Mouse (Mus musculus): ENCODE measurements at regions not wholly inside any gene's neighbourhood (a gene's known extent, or its start where the extent isn't known, plus 50 kb on each side); places are given as distances from the start of the nearest gene placed in this dataset.

- DNase-seq (ENCODE audit: low read depth, low spot score) = no peak
- WGBS = 34% methylated on average over 3 of the region's 3 CpGs
These were observed 540.9 kb upstream of the Atp2b1 start for GRCm38 (mm10) chr10:98373314-98373713.

GRCm38 (mm10) chr10:98374684-98375083 lies 539.5 kb upstream of the Atp2b1 start:
- no peak for DNase-seq (ENCODE audit: low read depth, low spot score)

GRCm38 (mm10) chr10:98388543-98388942 lies 525.7 kb upstream of the Atp2b1 start:
- DNase-seq (ENCODE audit: low read depth, low spot score) = no peak

- 68% methylated on average over 1 of the region's 1 CpGs for WGBS
- no peak for DNase-seq (ENCODE audit: low read depth, low spot score)
These were observed 514.3 kb upstream of the Atp2b1 start for GRCm38 (mm10) chr10:98399864-98400263.

GRCm38 (mm10) chr10:98417807-98418743 lies 496.1 kb upstream of the Atp2b1 start:
- 64% methylated on average over 16 of the region's 17 CpGs for WGBS
- DNase-seq (ENCODE audit: low read depth, low spot score) = no peak

- WGBS = 87% methylated on average over 1 of the region's 1 CpGs
These were observed 489.8 kb upstream of the Atp2b1 start for GRCm38 (mm10) chr10:98424450-98424849.

GRCm38 (mm10) chr10:98434974-98435373 lies 479.2 kb upstream of the Atp2b1 start:
- WGBS = 93% methylated on average over 3 of the region's 3 CpGs
- no peak for DNase-seq (ENCODE audit: low read depth, low spot score)

More at GRCm38 (mm10) chr10:98424450-98424849, 489.8 kb upstream of the Atp2b1 start:
- no peak for DNase-seq (ENCODE audit: low read depth, low spot score)

- no peak for DNase-seq (ENCODE audit: low read depth, low spot score)
- 78% methylated on average over 2 of the region's 2 CpGs for WGBS
These were observed 452.7 kb upstream of the Atp2b1 start for GRCm38 (mm10) chr10:98461538-98461937.

- 69% methylated on average over 3 of the region's 3 CpGs for WGBS
- no peak for DNase-seq (ENCODE audit: low read depth, low spot score)
These were observed 439.6 kb upstream of the Atp2b1 start for GRCm38 (mm10) chr10:98474581-98474980.

- DNase-seq (ENCODE audit: low read depth, low spot score) = no peak
- 73% methylated on average over 20 of the region's 20 CpGs for WGBS
These were observed 428.2 kb upstream of the Atp2b1 start for GRCm38 (mm10) chr10:98485751-98486681.

GRCm38 (mm10) chr10:98494354-98494753 lies 419.9 kb upstream of the Atp2b1 start:
- 17% methylated on average over 8 of the region's 8 CpGs for WGBS
- DNase-seq (ENCODE audit: low read depth, low spot score) = peak; percentile 46

GRCm38 (mm10) chr10:98496254-98496653 lies 418.0 kb upstream of the Atp2b1 start:
- peak; percentile 32 for DNase-seq (ENCODE audit: low read depth, low spot score)
- 51% methylated on average over 4 of the region's 4 CpGs for WGBS

- DNase-seq (ENCODE audit: low read depth, low spot score) = no peak
- WGBS = 93% methylated on average over 4 of the region's 4 CpGs
These were observed 413.9 kb upstream of the Atp2b1 start for GRCm38 (mm10) chr10:98500315-98500714.

- 60% methylated on average over 5 of the region's 5 CpGs for WGBS
- DNase-seq (ENCODE audit: low read depth, low spot score) = no peak
These were observed 412.6 kb upstream of the Atp2b1 start for GRCm38 (mm10) chr10:98501566-98501965.

- DNase-seq (ENCODE audit: low read depth, low spot score) = no peak
- 32% methylated on average over 3 of the region's 3 CpGs for WGBS
These were observed 409.7 kb upstream of the Atp2b1 start for GRCm38 (mm10) chr10:98504524-98504923.

GRCm38 (mm10) chr10:98508515-98509143 lies 405.6 kb upstream of the Atp2b1 start:
- WGBS = 68% methylated on average over 5 of the region's 5 CpGs
- no peak for DNase-seq (ENCODE audit: low read depth, low spot score)

GRCm38 (mm10) chr10:98514836-98515235 lies 399.4 kb upstream of the Atp2b1 start:
- WGBS = 70% methylated on average over 1 of the region's 1 CpGs
- no peak for DNase-seq (ENCODE audit: low read depth, low spot score)

GRCm38 (mm10) chr10:98517609-98518008 lies 396.6 kb upstream of the Atp2b1 start:
- 85% methylated on average over 2 of the region's 2 CpGs for WGBS
- DNase-seq (ENCODE audit: low read depth, low spot score) = no peak

GRCm38 (mm10) chr10:98529565-98529964 lies 384.6 kb upstream of the Atp2b1 start:
- DNase-seq (ENCODE audit: low read depth, low spot score) = no peak
- WGBS = 82% methylated on average over 4 of the region's 4 CpGs

GRCm38 (mm10) chr10:98531425-98531824 lies 382.8 kb upstream of the Atp2b1 start:
- WGBS = 93% methylated on average over 4 of the region's 4 CpGs

More at GRCm38 (mm10) chr10:98531425-98531824, 382.8 kb upstream of the Atp2b1 start:
- DNase-seq (ENCODE audit: low read depth, low spot score) = no peak
